Mouse (Mus musculus) limb, embryonic 14.5 days (tissue): ENCODE measurements around the gene Gtf3c1. TPM values are rescaled to one million over a fixed set of nuclear protein-coding genes. Genes with fewer than 3 reads are reported as not detected.

Experiments
- ATAC-seq: fragments of 200-750 bp; cut with Nextera tagmentation; 2 replicates; pipeline ENCODE4 v1.8.0; 2017; ENCODE audit warnings: low read depth, moderate number of reproducible peaks, moderate TSS enrichment; ENCODE audit not compliant: low FRiP score
- DNase-seq: peaks from one replicate; pipeline ENCODE4 v3.0.0-alpha.2; 2015; ENCODE audit warnings: low spot score
- H3K27ac ChIP-seq: fragments of 300-500 bp; sonication (generic); replicated peaks from 2 replicates; pipeline ENCODE4 v1.5.1; 2014; ENCODE audit warnings: low read depth, mild to moderate bottlenecking, low read length, moderate library complexity, mixed read lengths
- H3K27me3 ChIP-seq: fragments of 300-500 bp; sonication (generic); 2 replicates; pipeline ENCODE4 v1.6.1; 2014; ENCODE audit warnings: low read length, mixed read lengths; ENCODE audit not compliant: control insufficient read depth, insufficient read depth
- H3K36me3 ChIP-seq: fragments of 300-500 bp; sonication (generic); 2 replicates; pipeline ENCODE4 v1.6.1; 2014; ENCODE audit warnings: mild to moderate bottlenecking, low read length, moderate library complexity, mixed read lengths; ENCODE audit not compliant: control insufficient read depth, insufficient read depth
- H3K4me1 ChIP-seq: fragments of 300-500 bp; sonication (generic); 2 replicates; pipeline ENCODE4 v1.6.1; 2014; ENCODE audit warnings: antibody characterized with exemption, low read length, mixed read lengths; ENCODE audit not compliant: control insufficient read depth, insufficient read depth
- H3K4me2 ChIP-seq: fragments of 300-500 bp; sonication (generic); replicated peaks from 2 replicates; pipeline ENCODE4 v1.6.1; 2014; ENCODE audit warnings: low read depth, mild to moderate bottlenecking, low read length, moderate library complexity; ENCODE audit not compliant: severe bottlenecking
- H3K4me3 ChIP-seq: fragments of 300-500 bp; sonication (generic); replicated peaks from 2 replicates; pipeline ENCODE4 v1.5.1; 2014; ENCODE audit warnings: low read length
- H3K9ac ChIP-seq: fragments of 300-500 bp; sonication (generic); 2 replicates; pipeline ENCODE4 v1.6.1; 2014; ENCODE audit warnings: mild to moderate bottlenecking, low read depth, low read length, moderate library complexity; ENCODE audit not compliant: severe bottlenecking
- H3K9me3 ChIP-seq: fragments of 300-500 bp; sonication (generic); 2 replicates; pipeline ENCODE4 v1.6.1; 2016; ENCODE audit warnings: low read length; ENCODE audit not compliant: control insufficient read depth
- POLR2A ChIP-seq: fragments of 200-500 bp; IDR thresholded peaks from 2 replicates; pipeline ENCODE4 v1.8.0; 2012; ENCODE audit warnings: inconsistent platforms, mild to moderate bottlenecking, moderate library complexity, borderline replicate concordance; ENCODE audit not compliant: insufficient read depth, insufficient read length; ENCODE audit errors: extremely low read depth
- WGBS: fragments of 180-500 bp; shearing (Covaris S2); extraction: QIAGEN DNeasy Blood & Tissue Kit; methylation state at CpG from one replicate; pipeline ENCODE4 v1.1.7; 2014; 5-methylcytosine and 5-hydroxymethylcytosine counted together
- polyA plus RNA-seq, 2 experiments: library from polyadenylated mRNA; depleted of rRNA in 1 of 2; stranded (reverse) in 1 of 2; unstranded in 1 of 2; fragments of >200 nt; fragmentation: Nextera tagmentation in 1 of 2; extraction: Ambion mirVana in 1 of 2; gene quantifications; 2 replicates each; pipeline versions ENCODE4 v1.2.1 to v1.2.3; 2012 to 2014

The Gtf3c1 gene
- polyA plus RNA-seq, 2 experiments, result 27.9 to 40.7 TPM

- H3K4me2 ChIP-seq, result no peak overlapping the region
- no peak overlapping the region for H3K9ac ChIP-seq
- WGBS, result 77% methylated on average over 11 of the region's 11 CpGs
- no peaks in the 10 kb centered on the region for H3K36me3 ChIP-seq
- no peaks in the 10 kb centered on the region for H3K4me1 ChIP-seq
- no peak overlapping the region for H3K4me3 ChIP-seq
- no peak overlapping the region for H3K27ac ChIP-seq
- no peak for DNase-seq
- no peak for ATAC-seq
- no peak for TF ChIP-seq POLR2A
- no peaks in the 10 kb centered on the region for H3K9me3 ChIP-seq
- H3K27me3 ChIP-seq, result no peaks in the 10 kb centered on the region
Measured at GRCm38 (mm10) chr7:125601821-125602448, 105.6 kb downstream of the Gtf3c1 start.

GRCm38 (mm10) chr7:125601280-125601670 lies 106.3 kb downstream of the Gtf3c1 start:
- H3K27ac ChIP-seq, result no peak overlapping the region
- no peak overlapping the region for H3K4me3 ChIP-seq
- no peak for TF ChIP-seq POLR2A
- ATAC-seq, result no peak
- H3K36me3 ChIP-seq, result no peaks in the 10 kb centered on the region
- H3K9me3 ChIP-seq, result no peaks in the 10 kb centered on the region
- H3K27me3 ChIP-seq, result no peaks in the 10 kb centered on the region
- H3K4me1 ChIP-seq, result no peaks in the 10 kb centered on the region
- no peak overlapping the region for H3K4me2 ChIP-seq
- WGBS, result 88% methylated on average over 6 of the region's 6 CpGs
- DNase-seq, result no peak
- H3K9ac ChIP-seq, result no peak overlapping the region

GRCm38 (mm10) chr7:125600612-125601279 lies 106.8 kb downstream of the Gtf3c1 start:
- 47% methylated on average over 6 of the region's 6 CpGs for WGBS
- ATAC-seq, result no peak

GRCm38 (mm10) chr7:125600136-125600535 lies 107.4 kb downstream of the Gtf3c1 start:
- 75% methylated on average over 10 of the region's 10 CpGs for WGBS

More at GRCm38 (mm10) chr7:125600612-125601279, 106.8 kb downstream of the Gtf3c1 start:
- no peak overlapping the region for H3K4me2 ChIP-seq
- no peak for TF ChIP-seq POLR2A
- no peaks in the 10 kb centered on the region for H3K9me3 ChIP-seq
- H3K36me3 ChIP-seq, result no peaks in the 10 kb centered on the region
- H3K4me1 ChIP-seq, result no peaks in the 10 kb centered on the region
- no peak for DNase-seq
- no peak overlapping the region for H3K9ac ChIP-seq
- H3K27me3 ChIP-seq, result no peaks in the 10 kb centered on the region
- no peak overlapping the region for H3K4me3 ChIP-seq
- no peak overlapping the region for H3K27ac ChIP-seq

GRCm38 (mm10) chr7:125599373-125599973 lies 108.1 kb downstream of the Gtf3c1 start:
- no peaks in the 10 kb centered on the region for H3K4me1 ChIP-seq
- H3K9me3 ChIP-seq, result no peaks in the 10 kb centered on the region
- WGBS, result 61% methylated on average over 4 of the region's 4 CpGs
- no peak overlapping the region for H3K9ac ChIP-seq
- TF ChIP-seq POLR2A, result no peak
- H3K27me3 ChIP-seq, result no peaks in the 10 kb centered on the region
- DNase-seq (no peak), ATAC-seq (no peak)
- H3K4me2 ChIP-seq, result no peak overlapping the region
- H3K27ac ChIP-seq, result no peak overlapping the region
- no peaks in the 10 kb centered on the region for H3K36me3 ChIP-seq
- H3K4me3 ChIP-seq, result no peak overlapping the region

More at GRCm38 (mm10) chr7:125600136-125600535, 107.4 kb downstream of the Gtf3c1 start:
- Histone ChIP-seq H3K9me3 (no peaks in the 10 kb centered on the region), H3K4me3 (no peak overlapping the region), H3K36me3 (no peaks in the 10 kb centered on the region), H3K27me3 (no peaks in the 10 kb centered on the region), H3K9ac (no peak overlapping the region), H3K4me2 (no peak overlapping the region), H3K27ac (no peak overlapping the region), H3K4me1 (no peaks in the 10 kb centered on the region)
- DNase-seq (no peak), ATAC-seq (no peak)
- TF ChIP-seq POLR2A, result no peak
